Mouse (Mus musculus) gonadal fat pad, adult 2 months (tissue): Measurements from ENCODE around the gene Mink1. TPM values are rescaled to one million over a fixed set of nuclear protein-coding genes. Genes with fewer than 3 reads are reported as not detected.
"Not testable (repeated sequence)": the region's sequence is repeated elsewhere in the genome, so short reads cannot be mapped to it uniquely, and the experiment has no call there.

Experiments used
- DNase-seq: peaks from one replicate; pipeline ENCODE4 v3.0.0-alpha.2; 2012; ENCODE audit warnings: low read depth
- polyA plus RNA-seq: library from polyadenylated mRNA; depleted of rRNA; stranded (reverse); fragments of >200 nt; gene quantifications from 2 replicates; pipeline ENCODE4 v1.2.3, GENCODE M21; 2012; rRNA removed

Gene Mink1
- 78.8 and 86.9 TPM in 2 replicates for polyA plus RNA-seq

GRCm38 (mm10) chr11:70562287-70562994 is at the start of gene Mink1:
Gene Mink1, plus strand, starts transcription at chr11:70562881.
- no peak for DNase-seq

GRCm38 (mm10) chr11:70513520-70513919 is 49.2 kb upstream of the Mink1 start:
- DNase-seq, result no peak

- DNase-seq, result no peak
Measured at GRCm38 (mm10) chr11:70514288-70514687, 48.4 kb upstream of the Mink1 start, which contains the start of gene Vmo1. Gene Vmo1, minus strand, starts transcription at chr11:70514616.

GRCm38 (mm10) chr11:70516352-70516751 is 46.3 kb upstream of the Mink1 start:
- DNase-seq, result no peak

GRCm38 (mm10) chr11:70518436-70518835 is 44.2 kb upstream of the Mink1 start:
- DNase-seq, result no peak

- DNase-seq, result no peak
Measured at GRCm38 (mm10) chr11:70518923-70519322, 43.8 kb upstream of the Mink1 start, which contains the start of gene Gltpd2. Gene Gltpd2, plus strand, starts transcription at chr11:70519196.

- DNase-seq, result no peak
Measured at GRCm38 (mm10) chr11:70520178-70520769, 42.4 kb upstream of the Mink1 start.

GRCm38 (mm10) chr11:70523306-70523989 is 39.2 kb upstream of the Mink1 start:
- DNase-seq, result not testable (repeated sequence)

GRCm38 (mm10) chr11:70524782-70525181 is 37.9 kb upstream of the Mink1 start:
- no peak for DNase-seq

- DNase-seq, result peak; percentile 77
Measured at GRCm38 (mm10) chr11:70525184-70525678, 37.5 kb upstream of the Mink1 start, which contains the start of gene Psmb6. Gene Psmb6, plus strand, starts transcription at chr11:70525367.

- DNase-seq, result no peak
Measured at GRCm38 (mm10) chr11:70525726-70526125, 37.0 kb upstream of the Mink1 start.

GRCm38 (mm10) chr11:70526211-70526610 is 36.5 kb upstream of the Mink1 start:
- DNase-seq, result no peak

GRCm38 (mm10) chr11:70528610-70529009 is 34.1 kb upstream of the Mink1 start:
- DNase-seq, result no peak

- not testable (repeated sequence) for DNase-seq
Measured at GRCm38 (mm10) chr11:70531065-70531464, 31.6 kb upstream of the Mink1 start.

- no peak for DNase-seq
Measured at GRCm38 (mm10) chr11:70532839-70533238, 29.8 kb upstream of the Mink1 start, which contains the start of gene Gm40193. Gene Gm40193, minus strand, starts transcription at chr11:70532939.

GRCm38 (mm10) chr11:70539423-70539822 is 23.3 kb upstream of the Mink1 start:
- no peak for DNase-seq

- DNase-seq, result no peak
Measured at GRCm38 (mm10) chr11:70539877-70540587, 22.6 kb upstream of the Mink1 start, which contains the start of gene Pld2. Gene Pld2, plus strand, starts transcription at chr11:70540064.

- no peak for DNase-seq
Measured at GRCm38 (mm10) chr11:70540928-70541327, 21.8 kb upstream of the Mink1 start.

- no peak for DNase-seq
Measured at GRCm38 (mm10) chr11:70541415-70541814, 21.3 kb upstream of the Mink1 start.

GRCm38 (mm10) chr11:70544496-70544895 is 18.2 kb upstream of the Mink1 start:
- no peak for DNase-seq

GRCm38 (mm10) chr11:70551526-70551925 is 11.2 kb upstream of the Mink1 start:
- DNase-seq, result no peak

- DNase-seq, result no peak
Measured at GRCm38 (mm10) chr11:70553940-70554339, 8.7 kb upstream of the Mink1 start.
